ENCODE assay signal across 9 mouse cellular contexts in the genomic region with DNA sequence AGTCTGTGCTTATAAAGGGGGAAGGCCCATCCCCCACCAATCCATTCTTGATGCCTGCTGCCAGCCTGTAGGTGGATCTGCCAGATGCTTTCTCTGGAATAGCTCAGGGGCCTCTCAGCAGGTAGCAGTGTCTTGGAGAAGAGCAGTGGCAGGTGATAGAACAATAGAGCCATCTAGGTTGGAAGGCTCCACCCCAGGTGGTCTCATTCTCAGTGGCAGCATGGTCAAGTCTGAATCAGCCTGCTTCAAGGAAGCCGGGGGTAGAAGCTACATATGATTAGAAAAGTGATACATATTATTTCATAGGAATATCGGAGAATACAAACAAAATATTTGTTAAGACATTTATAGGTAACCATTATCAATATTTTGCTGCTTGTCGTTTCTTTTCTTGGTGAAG. TPM values are rescaled to one million over a fixed set of nuclear protein-coding genes. Genes with fewer than 3 reads are reported as not detected.
"Had no signal": no experiment of that assay in that cellular context is flagged by ENCODE, and none has a peak within 500 bp of the region (broad histone marks: within the 10 kb centered on the region; RNA-seq: fewer than 3 reads in every experiment).

No protein-coding gene starts in this region.

RNA-seq across cellular contexts. Expression of gene 2900011O08Rik, which starts 4.7 kb away (rescaled TPM):
- total RNA-seq: neutrophil, adult 5-6 weeks had no signal
- polyA plus RNA-seq: spleen, adult 2 months had no signal

RNA-seq across cellular contexts. Expression of gene Ifitm7, which starts 5.0 kb away (rescaled TPM):
- total RNA-seq: neutrophil, adult 5-6 weeks had no signal
- polyA plus RNA-seq: small intestine, adult 2 months; stomach, embryonic 14.5 days; stomach, embryonic 15.5 days; stomach, postnatal 0 days; thymus, adult 2 months; thymus, postnatal 0 days; urinary bladder, adult 2 months had no signal
